Comparison of ENCODE assay signal across 9 mouse cellular contexts in the genomic region with DNA sequence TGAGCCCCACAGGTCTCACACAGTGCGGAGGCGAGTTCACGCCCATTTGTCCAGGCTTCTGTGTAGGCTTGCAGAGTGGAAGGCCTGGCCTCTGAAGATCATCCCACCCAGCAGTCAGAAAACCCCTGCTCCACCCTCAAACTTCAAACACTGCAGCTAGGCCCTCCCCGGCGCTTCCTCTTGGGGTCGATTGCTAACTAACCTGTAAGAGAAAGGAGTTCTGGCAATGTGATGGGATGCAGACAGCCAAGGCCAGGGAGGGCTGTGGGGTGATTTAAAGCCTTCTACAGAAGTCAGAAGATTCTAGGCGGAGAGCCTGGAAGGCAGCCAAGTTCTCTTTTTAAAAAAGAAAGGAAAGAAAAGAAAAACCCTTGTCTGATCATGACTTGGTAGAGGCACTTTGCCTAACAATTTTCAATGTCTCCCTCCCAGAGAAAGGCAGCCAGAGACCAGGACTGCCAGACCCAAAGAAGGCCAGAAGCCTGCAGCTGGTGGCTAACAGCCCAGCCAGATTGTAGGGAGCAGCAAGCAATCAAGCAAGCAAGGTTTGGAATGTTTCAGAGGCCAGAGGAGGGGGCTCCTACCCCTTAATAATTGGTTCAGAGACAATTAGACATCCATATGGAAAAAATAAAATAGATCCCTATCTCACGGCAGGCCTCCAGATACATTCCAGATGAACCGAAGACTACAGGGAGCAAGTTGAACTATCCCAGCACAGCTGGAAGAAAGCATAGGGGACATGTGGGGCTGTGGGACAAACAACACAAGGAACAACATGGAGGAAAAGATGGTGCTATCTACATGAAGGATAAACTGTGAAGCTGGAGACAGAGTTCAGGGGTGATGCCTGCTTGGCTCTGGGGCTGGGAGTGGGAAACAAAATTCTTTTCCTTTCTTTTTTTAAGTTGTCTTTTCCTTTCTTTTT. TPM values are rescaled to one million over a fixed set of nuclear protein-coding genes. Genes with fewer than 3 reads are reported as not detected.
DNase-seq lines count a peak whose midpoint lies in the region; ATAC-seq and TF ChIP-seq lines count a peak whose summit lies in the region.
"Had no signal": no experiment of that assay in that cellular context is flagged by ENCODE, and none has a peak within 500 bp of the region (broad histone marks: within the 10 kb centered on the region; RNA-seq: fewer than 3 reads in every experiment).

No protein-coding gene starts in this region.

- peak; percentile 53 to 59 for DNase-seq in heart, adult 2 months
- no peak for DNase-seq in heart, adult 8-10 months (ENCODE audit: low spot score)
- peak; percentile 82 for DNase-seq in MEL (ENCODE audit: low read depth, low spot score)
- DNase-seq in kidney, postnatal 4 days = peak; percentile 66 to 74
- DNase-seq in left cerebral cortex, postnatal 14 days (ENCODE audit: low spot score in 2 of 2) = no peak

- WGBS in heart, adult 2 months = 56% methylated on average over 9 of the region's 9 CpGs
- 46% methylated on average over 9 of the region's 9 CpGs for WGBS in forebrain, embryonic 13.5 days

- H3K27me3 ChIP-seq in heart, adult 2 months (ENCODE audit: control insufficient read depth, insufficient read depth, low read length) = no peaks in the 10 kb centered on the region
- no peaks in the 10 kb centered on the region; a peak in 4 of 4 replicates for H3K27me3 ChIP-seq in MEL (ENCODE audit: control insufficient read depth in 1 of 2, insufficient read depth in 2 of 2, low read length in 2 of 2)
- H3K27me3 ChIP-seq in forebrain, embryonic 13.5 days = no peaks in the 10 kb centered on the region

- no peak for ATAC-seq in forebrain, embryonic 13.5 days
- no peak for ATAC-seq in frontal cortex, adult (ENCODE audit: low TSS enrichment)
- no peak for ATAC-seq in inflammation-experienced regulatory T-cells, adult 6 months

- H3K4me3 ChIP-seq in heart, adult 2 months = no peak overlapping the region
- no peak overlapping the region for H3K4me3 ChIP-seq in MEL (ENCODE audit: control insufficient read depth in 1 of 2, insufficient read depth in 1 of 2, low read depth in 2 of 2, low read length in 2 of 2)
- H3K4me3 ChIP-seq in forebrain, embryonic 13.5 days = no peak overlapping the region
- H3K4me3 ChIP-seq: erythroblast, embryonic 14.5 days had no signal

- H3K9me3 ChIP-seq in MEL (replicated peaks; ENCODE audit: insufficient read depth, low read length) = no peaks in the 10 kb centered on the region
- no peaks in the 10 kb centered on the region for H3K9me3 ChIP-seq in forebrain, embryonic 13.5 days (replicated peaks)

- no peak for TF ChIP-seq RAD21 in MEL (IDR thresholded peaks at IDR 0.05; ENCODE audit: low read depth, low read length)

- TF ChIP-seq POLR2A in heart, adult 2 months (IDR thresholded peaks at IDR 0.05; ENCODE audit: insufficient read depth, low read depth, low read length) = no peak
- TF ChIP-seq POLR2A in MEL (IDR thresholded peaks at IDR 0.05; ENCODE audit: control insufficient read depth in 1 of 2, insufficient read depth in 1 of 2, low read depth in 1 of 2, low read length in 2 of 2, poor library complexity in 1 of 2) = no peak

- no peak for TF ChIP-seq CTCF in heart, adult 2 months (IDR thresholded peaks at IDR 0.05)
- no peak for TF ChIP-seq CTCF in MEL (IDR thresholded peaks at IDR 0.05 in 2 of 3, conservative IDR thresholded peaks at IDR 0.05 in 1 of 3; ENCODE audit: control insufficient read depth in 1 of 3, insufficient read depth in 1 of 3, low read depth in 2 of 3, low read length in 3 of 3, poor library complexity in 1 of 3, severe bottlenecking in 1 of 3)

- no peak overlapping the region for H3K4me2 ChIP-seq in forebrain, embryonic 13.5 days

- no peaks in the 10 kb centered on the region for H3K4me1 ChIP-seq in heart, adult 2 months (ENCODE audit: control insufficient read depth, insufficient read depth, low read length)
- peaks cover 3 to 9% of the 10 kb centered on the region in 2 experiments; a peak in 2 of 4 replicates for H3K4me1 ChIP-seq in MEL (ENCODE audit: control insufficient read depth in 1 of 2, insufficient read depth in 2 of 2, low read length in 2 of 2)
- peaks cover 21% of the 10 kb centered on the region for H3K4me1 ChIP-seq in forebrain, embryonic 13.5 days

- no peak for TF ChIP-seq EP300 in heart, adult 2 months (IDR thresholded peaks at IDR 0.05; ENCODE audit: insufficient read depth, low read depth, low read length)
- TF ChIP-seq EP300 in MEL (IDR thresholded peaks at IDR 0.05; ENCODE audit: low read depth in 1 of 2, low read length in 2 of 2) = peak in 1 of 2 experiments; percentile 14; a peak in 1 of 4 replicates

- intact Hi-C loops in heart, adult 2 months (cut with DNase I) = no loop called here
- intact Hi-C loops in left cerebral cortex, postnatal 14 days (cut with DNase I) = no loop called here

- H3K36me3 ChIP-seq in heart, adult 2 months (ENCODE audit: control insufficient read depth, insufficient read depth, low read length) = no peaks in the 10 kb centered on the region
- no peaks in the 10 kb centered on the region; a peak in 1 of 4 replicates for H3K36me3 ChIP-seq in MEL (ENCODE audit: control insufficient read depth in 1 of 2, insufficient read depth in 2 of 2, low read length in 2 of 2)
- no peaks in the 10 kb centered on the region for H3K36me3 ChIP-seq in forebrain, embryonic 13.5 days (ENCODE audit: poor library complexity, severe bottlenecking)

- H3K79me2 ChIP-seq in heart, adult 2 months (replicated peaks; ENCODE audit: control insufficient read depth, insufficient read depth, low read length) = no peaks in the 10 kb centered on the region
- no peaks in the 10 kb centered on the region for H3K79me2 ChIP-seq in MEL (ENCODE audit: control insufficient read depth, insufficient read depth, low read length, poor library complexity)

- H3K9ac ChIP-seq in heart, adult 2 months (ENCODE audit: low read depth, low read length) = no peak overlapping the region
- no peak overlapping the region for H3K9ac ChIP-seq in MEL (ENCODE audit: control insufficient read depth, low read depth, low read length, poor library complexity, severe bottlenecking)
- H3K9ac ChIP-seq in forebrain, embryonic 13.5 days = no peak overlapping the region

- peak overlapping the region; percentile 54 for H3K27ac ChIP-seq in heart, adult 2 months
- no peak overlapping the region for H3K27ac ChIP-seq in MEL (ENCODE audit: control insufficient read depth, low read depth, low read length)
- H3K27ac ChIP-seq in forebrain, embryonic 13.5 days = peak overlapping the region; percentile 45; the same call in 1 of the 2 replicates

RNA-seq across cellular contexts. Expression of a gene that starts 6.3 kb away (rescaled TPM):
- total RNA-seq in heart, adult 2 months (2021) = 1 to 10 TPM; 3.5 TPM
- polyA plus RNA-seq in heart, adult 2 months (2012; rRNA removed) = 2.1 and 2.9 TPM in 2 replicates
- total RNA-seq in heart, adult 8-10 months (2022) = 1 to 10 TPM; 2.7 to 4.9 (median 3.0) TPM
- not detected in 2 replicates for total RNA-seq in MEL (2012; rRNA removed)
- polyA plus RNA-seq in MEL (2012; ENCODE audit: insufficient read depth in 1 of 2, insufficient read length in 2 of 2, low read depth in 1 of 2, low replicate concordance in 2 of 2, missing spikeins in 1 of 2) = not detected
- polyA plus RNA-seq in forebrain, embryonic 13.5 days (2015; fragmentation: Nextera tagmentation; extraction: Ambion mirVana) = 14.6 and 16.4 TPM in 2 replicates
- polyA plus RNA-seq in inflammation-experienced regulatory T-cells, adult 6 months (2017; shearing (Covaris generic)) = 1 to 10 TPM; 1.2 to 1.8 (median 1.5) TPM
- total RNA-seq in left cerebral cortex, postnatal 14 days (2021) = 10 to 100 TPM; 49.0 to 49.5 TPM
- polyA plus RNA-seq: erythroblast, embryonic 14.5 days had no signal

RNA-seq across cellular contexts. Expression of a gene that starts 20.9 kb away (rescaled TPM):
- total RNA-seq in heart, adult 2 months (2021) = 1 to 10 TPM; 1.3 to 1.5 TPM
- 3.1 and 4.0 TPM in 2 replicates for polyA plus RNA-seq in heart, adult 2 months (2012; rRNA removed)
- 1 to 10 TPM; 1.1 to 2.9 (median 1.5) TPM for total RNA-seq in heart, adult 8-10 months (2022)
- total RNA-seq in MEL (2012; rRNA removed) = not detected in 2 replicates
- under 1 TPM in 1 of 2 experiments, not detected in 1; 0.01 TPM for polyA plus RNA-seq in MEL (2012; ENCODE audit: insufficient read depth in 1 of 2, insufficient read length in 2 of 2, low read depth in 1 of 2, low replicate concordance in 2 of 2, missing spikeins in 1 of 2)
- 0.36 and 0.42 TPM in 2 replicates for polyA plus RNA-seq in forebrain, embryonic 13.5 days (2015; fragmentation: Nextera tagmentation; extraction: Ambion mirVana)
- under 1 TPM in 2 of 3 experiments, not detected in 1; 0.09 to 0.15 TPM for polyA plus RNA-seq in inflammation-experienced regulatory T-cells, adult 6 months (2017; shearing (Covaris generic))
- total RNA-seq in left cerebral cortex, postnatal 14 days (2021) = 100 to 1,000 TPM; 124 to 128 TPM

RNA-seq across cellular contexts. Expression of a gene that starts 21.7 kb away (rescaled TPM):
- 10 to 100 TPM; 14.3 to 28.1 TPM for total RNA-seq in heart, adult 2 months (2021)
- polyA plus RNA-seq in heart, adult 2 months (2012; rRNA removed) = 24.4 and 26.7 TPM in 2 replicates
- total RNA-seq in heart, adult 8-10 months (2022) = 10 to 100 TPM; 23.4 to 29.9 (median 28.1) TPM
- 0.81 and 1.4 TPM in 2 replicates for total RNA-seq in MEL (2012; rRNA removed)
- polyA plus RNA-seq in MEL (2012; ENCODE audit: insufficient read depth in 1 of 2, insufficient read length in 2 of 2, low read depth in 1 of 2, low replicate concordance in 2 of 2, missing spikeins in 1 of 2) = 1 to 10 TPM in 1 of 2 experiments, not detected in 1; 1.5 TPM
- polyA plus RNA-seq in forebrain, embryonic 13.5 days (2015; fragmentation: Nextera tagmentation; extraction: Ambion mirVana) = 4.5 and 6.4 TPM in 2 replicates
- not detected for polyA plus RNA-seq in inflammation-experienced regulatory T-cells, adult 6 months (2017; shearing (Covaris generic))
- 10 to 100 TPM in 1 of 2 experiments, 1 to 10 TPM in 1; 7.7 to 10.2 TPM for total RNA-seq in left cerebral cortex, postnatal 14 days (2021)

RNA-seq across cellular contexts. Expression of a gene that starts 25.8 kb away (rescaled TPM):
- total RNA-seq in heart, adult 2 months (2021) = not detected
- 0.14 TPM in 1 of 2 replicates, not detected in the other for polyA plus RNA-seq in heart, adult 2 months (2012; rRNA removed)
- under 1 TPM in 2 of 4 experiments, not detected in 2; 0.14 to 0.19 TPM for total RNA-seq in heart, adult 8-10 months (2022)
- total RNA-seq in MEL (2012; rRNA removed) = not detected in 2 replicates
- polyA plus RNA-seq in MEL (2012; ENCODE audit: insufficient read depth in 1 of 2, insufficient read length in 2 of 2, low read depth in 1 of 2, low replicate concordance in 2 of 2, missing spikeins in 1 of 2) = not detected
- polyA plus RNA-seq in forebrain, embryonic 13.5 days (2015; fragmentation: Nextera tagmentation; extraction: Ambion mirVana) = 0.10 TPM in 1 of 2 replicates, not detected in the other
- polyA plus RNA-seq in inflammation-experienced regulatory T-cells, adult 6 months (2017; shearing (Covaris generic)) = under 1 TPM in 2 of 3 experiments, not detected in 1; 0.33 to 0.55 TPM
- total RNA-seq in left cerebral cortex, postnatal 14 days (2021) = under 1 TPM; 0.19 to 0.26 TPM

RNA-seq across cellular contexts. Expression of a gene that starts 29.7 kb away (rescaled TPM):
- total RNA-seq in heart, adult 2 months (2021) = 10 to 100 TPM; 22.7 to 23.6 TPM
- 14.2 and 17.2 TPM in 2 replicates for polyA plus RNA-seq in heart, adult 2 months (2012; rRNA removed)
- 10 to 100 TPM; 23.2 to 27.3 (median 25.4) TPM for total RNA-seq in heart, adult 8-10 months (2022)
- total RNA-seq in MEL (2012; rRNA removed) = 60.0 and 68.1 TPM in 2 replicates
- 100 to 1,000 TPM; 125 to 183 TPM for polyA plus RNA-seq in MEL (2012; ENCODE audit: insufficient read depth in 1 of 2, insufficient read length in 2 of 2, low read depth in 1 of 2, low replicate concordance in 2 of 2, missing spikeins in 1 of 2)
- polyA plus RNA-seq in forebrain, embryonic 13.5 days (2015; fragmentation: Nextera tagmentation; extraction: Ambion mirVana) = 108 and 112 TPM in 2 replicates
- 10 to 100 TPM; 24.7 to 32.4 (median 24.7) TPM for polyA plus RNA-seq in inflammation-experienced regulatory T-cells, adult 6 months (2017; shearing (Covaris generic))
- 10 to 100 TPM; 52.1 to 52.7 TPM for total RNA-seq in left cerebral cortex, postnatal 14 days (2021)

Comparison
In these comparisons a context has a peak if more than half of its experiments do, and no peak if none do; other contexts are left out.
1. DNase-seq: peak in heart, adult 2 months (2 of 2), MEL (single experiment) and kidney, postnatal 4 days (2 of 2); none in heart, adult 8-10 months (single experiment) and left cerebral cortex, postnatal 14 days (0 of 2).
2. RNA of a gene that starts 6.3 kb away (total RNA-seq): 49.0 to 49.5 TPM in left cerebral cortex, postnatal 14 days; 3.5 TPM in heart, adult 2 months, 2.7 to 4.9 TPM in heart, adult 8-10 months and not detected in MEL; every median in the first group is over 4 times any median in the second.
3. RNA of a gene that starts 20.9 kb away (total RNA-seq): 124 to 128 TPM in left cerebral cortex, postnatal 14 days; 1.1 to 2.9 TPM in heart, adult 8-10 months, 1.3 to 1.5 TPM in heart, adult 2 months and not detected in MEL; every median in the first group is over 10 times any median in the second.